Mouse (Mus musculus) thymus, adult 18-20 months (tissue): ENCODE data around the gene Gm48551.

Source experiments
- DNase-seq, 2 experiments: peaks; one replicate each; pipeline ENCODE4 v3.0.0; 2022; ENCODE audit warnings: mixed read lengths in 2 of 2

Gm48551 gene

DNA sequence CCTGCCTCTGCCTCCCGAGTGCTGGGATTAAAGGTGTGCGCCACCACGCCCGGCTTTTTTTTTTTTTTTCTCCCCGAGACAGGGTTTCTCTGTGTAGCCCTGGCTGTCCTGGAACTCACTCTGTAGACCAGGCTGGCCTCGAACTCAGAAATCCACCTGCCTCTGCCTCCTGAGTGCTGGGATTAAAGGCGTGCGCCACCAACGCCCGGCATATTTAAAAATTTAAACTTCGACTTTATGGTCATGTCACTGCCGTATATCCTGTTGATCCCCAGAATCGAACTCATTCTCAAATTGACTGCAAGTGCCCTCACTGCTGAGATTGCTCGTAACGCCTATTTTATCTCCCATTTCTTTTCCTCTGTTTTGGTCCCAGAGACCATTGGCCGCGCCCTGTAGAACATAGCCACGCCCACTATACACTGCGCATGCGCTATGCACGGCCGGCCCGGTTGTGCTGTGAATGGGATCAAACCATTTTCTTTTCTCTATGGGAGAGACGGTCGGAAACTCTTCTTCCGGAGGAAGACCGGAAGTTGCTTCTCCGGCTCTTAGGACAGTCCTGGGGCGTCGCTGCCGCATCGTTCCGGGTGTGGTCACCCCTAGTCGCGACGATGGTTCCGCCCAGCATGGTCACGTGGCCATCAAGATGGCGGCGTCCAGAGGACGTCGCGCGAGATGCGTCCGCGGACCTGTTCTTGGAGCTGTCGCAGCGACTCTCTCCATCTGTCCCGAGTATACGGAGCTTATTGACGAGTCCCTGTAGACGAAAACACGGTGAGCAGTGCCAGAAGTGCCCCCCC is at the start of gene Gm48551, which contains the start of gene Dohh:
Gm48551 (plus strand) TSS at position 665 of the 803 bp plus-strand sequence.
Dohh (plus strand) TSS at position 627 of the 803 bp plus-strand sequence.
- DNase-seq = peak; percentile 87 to 93

- DNase-seq = no peak
Measured at GRCm38 (mm10) chr10:81335393-81336340, 48.6 kb upstream of the Gm48551 start.

DNA sequence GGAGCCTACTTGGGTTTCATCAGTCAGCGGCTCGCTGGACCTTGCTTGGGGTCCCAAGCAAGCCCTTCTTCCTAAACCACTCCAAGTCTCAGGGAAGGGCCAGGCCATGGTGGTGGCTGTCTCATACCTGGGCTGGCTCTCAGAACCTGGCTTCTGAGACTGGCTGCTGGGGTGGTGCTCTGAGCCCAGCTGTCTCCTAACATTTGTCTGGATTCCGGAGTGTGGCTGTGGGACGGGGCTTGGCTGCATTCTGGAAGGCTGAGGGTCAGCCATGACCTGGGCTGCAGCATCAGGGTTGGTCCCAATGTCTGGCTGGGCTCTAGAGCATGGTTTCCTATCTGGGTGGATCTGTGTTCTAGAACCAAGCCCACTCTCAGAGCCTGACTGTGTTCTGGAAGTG is 47.7 kb upstream of the Gm48551 start:
- DNase-seq = no peak

DNA sequence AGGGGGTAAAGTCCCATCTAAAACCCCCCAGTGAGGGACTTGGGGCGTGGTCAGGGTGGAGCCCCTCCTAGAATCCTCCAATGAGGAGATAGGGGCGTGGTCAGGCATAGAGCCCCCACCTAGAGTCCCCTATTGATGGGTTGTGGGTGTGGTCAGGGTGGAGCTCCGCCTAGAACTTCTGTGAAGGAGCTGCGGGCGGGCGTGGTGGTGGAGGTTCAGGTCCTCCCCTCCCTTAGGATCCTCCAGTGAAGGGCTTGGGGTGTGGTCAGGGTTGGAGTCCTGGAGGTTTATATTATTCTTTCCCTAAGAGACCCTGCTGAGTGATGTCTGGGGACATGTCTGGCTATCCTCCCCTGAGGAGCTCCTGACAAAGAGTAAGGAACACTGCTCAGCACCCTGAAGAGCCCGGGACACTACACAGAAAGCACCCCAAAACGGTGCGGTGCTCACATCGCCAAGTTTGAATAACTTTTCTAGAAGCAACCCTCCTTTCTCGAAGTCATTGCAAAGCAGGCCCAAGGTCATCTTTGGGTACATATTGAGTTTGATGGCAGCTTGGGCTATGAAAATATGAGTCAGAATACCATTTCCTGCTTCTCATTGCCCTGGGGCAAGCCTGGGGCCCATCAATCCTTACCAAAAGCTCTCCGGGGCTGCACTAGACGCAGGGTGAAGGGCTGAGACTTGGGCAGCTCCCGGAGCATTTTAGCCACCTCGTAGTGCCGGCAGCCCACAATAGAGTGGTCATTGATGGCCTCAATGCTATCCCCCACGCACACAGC is 43.5 kb upstream of the Gm48551 start:
- DNase-seq = no peak

DNA sequence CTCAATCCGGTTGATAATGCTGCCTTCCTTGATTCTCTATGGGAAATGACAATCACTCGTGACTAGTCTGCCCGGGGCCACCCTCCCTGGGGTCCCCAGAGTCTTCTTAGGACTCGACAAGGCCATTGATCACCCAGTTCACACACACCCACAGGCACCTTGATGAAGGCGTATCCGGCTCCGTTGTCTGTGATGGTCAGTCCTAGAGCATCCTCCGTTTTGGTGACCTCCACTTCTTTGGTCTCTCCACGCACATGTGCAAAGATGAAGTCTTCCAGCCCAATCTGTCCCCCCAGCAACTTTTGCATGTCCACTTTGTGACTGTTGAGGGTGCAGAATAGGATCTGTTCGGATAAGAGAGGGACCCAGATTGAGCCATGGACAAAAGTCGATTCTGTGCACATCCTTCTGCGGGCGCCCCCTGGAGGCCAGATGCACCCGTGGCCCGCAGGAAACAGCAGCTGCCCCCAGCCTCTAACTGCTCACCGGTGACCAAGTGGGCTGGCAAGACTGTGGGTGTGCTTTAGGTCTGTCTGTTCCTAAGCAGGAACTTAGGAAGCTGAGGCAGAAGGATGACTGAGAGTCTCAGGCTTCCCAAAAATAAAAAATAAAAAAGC is 42.8 kb upstream of the Gm48551 start:
- peak in 1 of 2 experiments; percentile 61 for DNase-seq

DNA sequence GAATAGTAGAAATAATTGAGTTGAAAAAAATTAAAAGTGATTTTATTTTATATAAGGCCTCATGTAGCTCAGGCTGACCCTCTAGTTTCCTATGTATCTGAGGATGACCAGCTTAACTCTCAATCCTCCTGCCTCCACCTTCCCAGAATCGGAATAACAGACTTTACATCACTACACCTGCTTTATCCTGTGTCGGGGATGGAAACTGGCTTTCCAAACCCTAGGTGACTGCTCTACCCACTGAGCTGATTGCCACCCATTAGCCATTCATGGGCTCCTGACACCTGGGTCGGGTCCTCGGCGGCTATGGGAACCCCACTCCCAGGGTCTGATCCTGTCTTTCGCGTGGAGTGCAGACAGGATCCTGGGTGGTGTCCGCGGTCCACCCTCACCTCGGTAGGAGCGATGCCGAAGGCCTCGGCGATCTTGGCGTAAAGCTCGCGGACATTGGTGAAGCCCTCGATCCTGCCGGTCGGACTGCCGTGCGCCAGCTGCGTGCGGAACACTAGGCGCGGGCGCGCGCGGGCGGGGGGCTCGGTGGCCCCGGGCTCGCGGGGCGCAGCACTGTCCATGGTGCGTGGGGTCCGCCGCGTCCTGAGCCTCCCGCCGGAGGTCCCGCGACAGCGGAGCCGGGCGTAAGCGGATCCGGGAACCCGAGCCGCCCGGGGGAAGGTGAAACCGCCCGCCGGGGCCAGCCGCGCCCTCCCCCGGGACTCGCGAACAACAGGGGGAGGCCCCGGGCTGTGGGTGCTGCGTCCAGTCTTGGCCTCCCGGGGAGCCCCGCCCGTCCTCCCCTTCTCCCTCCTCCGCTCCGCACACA is 41.4 kb upstream of the Gm48551 start, which contains the start of gene Gipc3:
Gipc3 (minus strand) TSS at position 581 of the 820 bp plus-strand sequence.
- no peak for DNase-seq

DNA sequence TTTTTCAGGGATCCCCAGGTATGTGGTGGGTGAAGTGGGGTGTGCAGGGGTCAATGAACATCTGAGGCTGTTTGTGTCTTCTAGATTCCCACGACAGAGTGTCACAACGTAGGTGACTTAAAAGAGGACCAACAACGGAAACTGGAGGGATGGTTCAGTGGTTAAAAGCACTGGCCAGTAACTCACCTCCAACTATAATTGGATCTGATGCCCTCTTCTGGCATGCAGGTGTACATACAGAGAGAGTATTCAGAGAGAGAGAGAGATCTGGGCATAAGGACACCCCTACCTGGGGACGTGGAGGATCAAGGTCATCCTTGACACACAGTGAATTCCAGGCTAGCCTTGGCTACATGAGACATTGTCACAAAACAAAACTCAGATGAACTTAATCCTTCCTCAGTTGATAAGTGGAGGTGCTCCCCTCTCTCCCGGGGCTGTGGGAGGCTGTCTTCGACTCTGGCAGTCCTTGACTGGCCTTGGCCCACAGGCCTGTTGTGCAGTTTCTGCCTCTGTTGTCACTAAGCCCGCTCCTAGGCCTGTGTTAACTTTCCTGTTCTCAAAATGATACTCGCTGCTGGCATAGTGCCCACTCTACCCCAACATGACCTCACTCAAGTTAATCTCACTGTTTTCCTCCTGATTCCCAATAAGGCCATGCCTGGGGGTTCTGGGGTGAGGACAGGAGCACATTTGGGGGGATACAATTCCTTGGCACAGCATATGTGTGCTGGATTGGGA is 39.7 kb upstream of the Gm48551 start:
- no peak for DNase-seq

DNA sequence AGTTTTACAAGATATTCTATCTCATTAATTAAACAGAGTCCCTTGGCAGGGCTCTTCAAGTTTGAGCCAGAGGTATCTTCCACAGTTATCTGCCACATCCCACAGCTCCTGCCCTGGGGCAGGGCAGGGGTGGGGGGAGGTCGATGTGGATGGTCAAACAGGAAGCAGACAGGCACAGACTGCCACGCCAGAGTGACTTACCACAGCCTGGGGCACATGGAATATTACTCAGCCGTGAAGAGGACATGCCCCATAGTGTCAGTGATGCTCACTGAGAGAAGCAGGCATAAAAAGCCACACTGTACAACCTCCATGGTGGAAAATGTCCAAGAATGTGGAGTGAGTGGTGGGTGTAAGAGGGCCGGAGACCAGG is 39.1 kb upstream of the Gm48551 start:
- no peak for DNase-seq

DNA sequence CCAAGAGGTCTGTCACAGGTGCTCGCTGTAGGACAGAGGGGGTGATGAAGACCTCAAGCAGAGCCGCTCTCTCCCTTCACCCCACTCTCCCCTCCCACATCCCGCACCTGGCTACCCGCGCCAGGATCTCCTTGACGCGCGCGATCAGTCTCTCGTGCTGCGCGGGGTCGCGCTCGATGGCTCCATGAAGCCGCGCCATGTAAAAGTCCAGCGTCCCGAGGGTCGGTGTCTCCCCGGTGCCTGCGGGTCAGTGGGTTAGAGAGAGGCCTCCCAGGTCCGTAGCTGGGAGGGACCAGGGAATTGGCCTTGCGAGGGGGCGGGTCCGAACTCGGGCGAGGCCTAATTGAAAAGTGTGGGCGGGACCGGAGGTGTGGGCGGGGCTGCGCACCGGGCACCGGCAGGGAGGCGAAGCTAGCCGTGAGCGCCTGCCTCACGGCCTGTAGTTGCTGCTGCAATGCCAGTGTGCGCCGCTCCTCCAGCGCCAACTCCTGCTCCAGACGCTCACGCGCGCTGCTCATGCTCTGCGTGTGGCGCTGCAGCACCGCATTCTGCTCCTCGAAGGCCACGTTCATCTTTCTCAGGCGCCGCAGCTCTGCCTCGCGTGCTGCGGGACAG is 37.7 kb upstream of the Gm48551 start:
- no peak for DNase-seq

DNA sequence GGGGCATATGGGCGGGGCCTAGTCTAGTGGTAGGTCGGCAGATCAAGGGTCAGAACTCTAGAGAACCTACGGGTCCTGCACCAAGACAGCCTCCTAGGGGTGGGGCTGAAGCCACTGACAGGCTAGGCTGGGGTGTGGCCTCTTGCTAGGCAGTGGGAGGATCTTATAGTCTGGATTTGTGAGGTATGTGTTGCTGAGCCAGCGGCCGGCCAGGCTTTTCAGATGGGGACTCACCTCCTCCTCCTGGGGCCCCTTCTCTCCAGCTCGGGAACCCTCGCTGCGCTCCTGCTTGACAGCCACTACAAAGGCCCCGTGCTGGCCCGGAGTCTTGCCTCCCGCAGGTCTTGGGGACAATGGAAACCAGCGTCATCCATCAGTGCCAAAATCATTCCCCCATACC is 35.1 kb upstream of the Gm48551 start:
- no peak for DNase-seq

DNA sequence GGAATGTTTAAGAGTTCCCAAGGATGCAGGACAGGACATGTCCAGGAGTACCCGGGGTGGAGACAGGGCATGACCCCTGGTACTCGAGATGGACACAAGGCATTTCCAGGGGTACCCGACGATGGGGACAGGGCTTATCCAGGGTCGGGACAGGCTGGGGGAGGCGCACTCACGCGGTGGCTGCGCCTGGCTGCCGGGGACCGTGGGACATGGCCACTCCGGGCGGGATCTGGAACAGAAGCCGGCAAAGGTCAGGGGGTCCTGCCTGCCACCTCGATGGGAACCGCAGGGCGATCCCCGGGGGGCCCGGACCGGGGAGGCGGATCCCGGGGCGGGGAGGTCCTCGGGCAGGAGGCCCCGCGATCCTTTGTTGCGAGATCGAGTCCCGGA is 34.3 kb upstream of the Gm48551 start:
- no peak for DNase-seq

DNA sequence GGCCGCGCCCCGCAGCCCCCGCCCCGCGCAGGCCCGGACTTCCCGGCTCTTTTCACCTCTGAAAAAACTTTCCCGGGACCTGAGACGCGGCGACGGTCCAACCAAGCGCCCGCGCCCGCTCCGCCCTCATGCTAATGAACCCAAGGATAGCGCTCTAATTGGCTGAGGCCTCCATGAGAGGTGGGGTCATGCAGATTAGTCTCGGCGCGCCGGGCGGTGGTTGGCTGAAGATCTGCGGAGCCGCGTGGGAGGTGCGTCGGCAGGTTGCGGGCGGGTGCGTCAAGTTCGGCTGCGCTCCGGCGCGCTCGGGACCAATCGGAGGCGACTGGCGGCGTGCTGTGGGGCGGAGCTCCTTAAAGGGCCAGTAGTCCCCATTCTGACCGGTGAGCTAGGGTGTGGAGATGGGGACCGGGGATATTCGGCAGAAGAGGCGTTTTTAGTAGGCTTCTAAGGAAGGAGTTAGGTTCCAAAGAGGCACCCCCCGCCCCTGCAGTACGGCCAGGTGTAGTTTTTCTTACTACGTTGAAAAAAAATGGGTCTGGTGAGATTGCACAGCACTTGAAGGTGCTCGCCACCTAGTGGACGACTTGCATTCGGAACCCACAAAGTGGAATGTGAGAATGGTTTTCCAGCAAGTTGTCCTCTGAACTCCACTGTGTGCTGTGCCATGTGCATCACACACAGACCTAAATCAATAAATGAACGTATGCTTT is 33.8 kb upstream of the Gm48551 start, which contains the start of gene Hmg20b:
Hmg20b (minus strand) TSS at position 130 of the 713 bp plus-strand sequence.
- DNase-seq = peak; percentile 99 to 100

- peak in 1 of 2 experiments; percentile 68 for DNase-seq
Measured at GRCm38 (mm10) chr10:81351678-81352291, 32.5 kb upstream of the Gm48551 start.

- no peak for DNase-seq
Measured at GRCm38 (mm10) chr10:81354738-81355477, 29.4 kb upstream of the Gm48551 start.

DNA sequence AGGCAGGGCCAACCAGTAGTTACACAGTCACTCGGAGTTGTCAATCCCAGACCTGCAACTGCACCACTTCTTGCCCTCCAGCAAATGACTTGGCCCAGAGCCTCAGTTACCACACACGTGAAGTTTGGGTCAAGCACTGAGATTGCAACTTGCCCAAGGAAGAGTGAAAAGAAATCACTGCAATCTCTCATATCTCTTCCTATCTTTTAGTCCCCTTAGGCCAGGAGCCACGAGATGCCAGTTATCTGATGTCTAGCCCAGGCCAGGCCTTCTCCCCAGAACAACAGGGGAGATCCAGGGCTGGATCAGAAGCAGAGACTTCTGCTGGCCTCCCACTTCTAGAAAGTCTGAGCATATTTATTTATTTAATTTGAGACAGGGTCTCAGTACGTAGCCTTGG is 28.7 kb upstream of the Gm48551 start:
- DNase-seq = no peak

GRCm38 (mm10) chr10:81356352-81356990 is 27.8 kb upstream of the Gm48551 start:
- DNase-seq = no peak
